Mouse (Mus musculus): Measurements from ENCODE around the gene Senp1.

Gene Senp1

DNA sequence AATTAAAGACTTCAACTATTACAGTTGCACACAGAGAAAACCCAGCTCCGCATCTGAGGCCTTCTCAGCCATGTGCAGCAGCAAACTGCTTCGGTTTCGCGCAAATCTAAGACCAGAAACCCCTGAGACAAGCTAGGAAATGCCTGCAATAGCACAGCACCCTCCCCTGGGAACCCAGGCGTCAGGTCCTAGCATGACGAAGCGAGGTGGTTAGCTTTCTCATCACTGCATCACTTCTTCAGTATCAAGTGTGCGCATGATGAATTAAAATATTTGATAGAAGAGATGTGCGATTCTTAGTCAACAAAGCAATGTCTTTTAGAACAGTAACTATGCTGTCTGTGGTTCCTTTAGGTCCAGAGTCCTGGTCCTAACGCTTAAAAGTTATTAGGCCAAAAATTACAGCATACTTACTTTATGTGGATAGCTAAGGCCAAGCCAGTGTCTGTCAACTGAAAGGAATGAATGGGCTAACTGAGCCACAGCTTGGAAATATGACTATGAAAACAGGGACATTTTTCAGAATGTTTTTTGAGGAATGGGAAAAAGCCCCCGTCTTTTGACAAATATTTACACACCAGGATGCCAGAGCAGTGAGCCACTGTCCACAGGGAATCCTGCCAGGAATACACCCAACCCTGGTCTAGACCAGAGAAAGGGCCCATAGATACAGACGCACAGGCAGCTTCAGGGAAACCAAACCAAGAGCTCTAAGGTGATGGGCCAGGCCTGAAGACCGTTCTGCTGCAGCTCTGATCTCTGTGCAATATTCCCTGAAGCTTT is 44.4 kb downstream of the Senp1 start:
- DNase-seq (ENCODE audit: low read depth, low spot score), result no peak

DNA sequence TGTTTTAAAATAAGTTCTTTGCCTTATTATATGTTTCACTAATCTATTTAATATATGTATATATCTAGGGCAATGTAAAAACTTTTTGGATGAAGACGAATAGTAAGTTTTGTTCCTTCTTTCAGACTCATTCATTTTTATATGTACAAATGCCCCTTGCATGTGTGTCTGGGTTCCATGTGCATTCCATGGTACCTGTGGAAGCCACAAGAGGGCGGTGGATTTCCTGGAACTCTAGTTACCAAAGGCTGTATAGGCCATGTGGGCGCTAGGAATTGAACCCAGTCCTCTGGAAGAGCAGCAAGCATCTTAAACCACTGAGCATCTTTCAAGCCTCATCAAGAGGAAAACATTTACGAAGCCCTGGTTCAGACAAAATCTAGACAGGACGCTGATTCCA is 49.2 kb downstream of the Senp1 start:
- DNase-seq (ENCODE audit: low read depth, low spot score), result no peak

DNA sequence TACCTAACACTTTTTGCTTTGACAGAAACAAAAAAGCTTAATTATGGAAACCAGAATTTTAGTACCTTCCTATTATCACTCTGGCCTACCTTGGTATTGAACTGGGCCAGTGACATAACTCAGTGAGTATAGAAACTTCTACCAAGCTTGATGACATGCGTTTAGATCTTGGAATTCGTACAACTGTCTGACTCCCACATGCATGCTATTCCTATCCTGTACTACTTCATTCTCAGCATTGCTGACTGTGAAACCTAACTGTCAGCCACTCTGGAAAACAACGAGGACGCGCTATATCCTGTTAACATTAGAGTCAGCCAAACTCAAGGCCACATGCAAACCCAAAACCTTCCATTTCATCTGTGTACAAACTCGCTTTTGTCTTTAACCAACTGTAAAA is 49.6 kb downstream of the Senp1 start:
- no peak for DNase-seq (ENCODE audit: low read depth, low spot score)

DNA sequence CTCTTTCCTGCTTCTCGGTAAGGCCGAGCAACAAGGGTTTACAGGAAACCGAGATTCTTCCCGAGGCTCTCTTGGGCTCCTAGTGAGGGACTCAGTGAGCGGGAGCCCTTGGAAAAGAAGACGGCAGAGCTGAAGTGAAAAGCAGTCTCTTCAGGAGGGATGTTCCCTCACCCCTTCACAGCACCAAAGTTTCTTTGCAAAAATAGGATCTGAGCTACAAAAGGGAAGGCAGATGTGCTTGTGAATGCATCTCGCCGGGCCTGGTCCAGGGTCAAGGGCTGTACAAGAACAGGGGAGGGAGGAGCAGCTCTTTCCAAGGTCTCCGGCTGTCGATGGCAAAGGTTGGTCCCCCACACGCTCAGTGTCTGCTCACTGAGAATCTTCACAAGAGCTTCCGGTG is 51.0 kb downstream of the Senp1 start:
- no peak for DNase-seq (ENCODE audit: low read depth, low spot score)

DNA sequence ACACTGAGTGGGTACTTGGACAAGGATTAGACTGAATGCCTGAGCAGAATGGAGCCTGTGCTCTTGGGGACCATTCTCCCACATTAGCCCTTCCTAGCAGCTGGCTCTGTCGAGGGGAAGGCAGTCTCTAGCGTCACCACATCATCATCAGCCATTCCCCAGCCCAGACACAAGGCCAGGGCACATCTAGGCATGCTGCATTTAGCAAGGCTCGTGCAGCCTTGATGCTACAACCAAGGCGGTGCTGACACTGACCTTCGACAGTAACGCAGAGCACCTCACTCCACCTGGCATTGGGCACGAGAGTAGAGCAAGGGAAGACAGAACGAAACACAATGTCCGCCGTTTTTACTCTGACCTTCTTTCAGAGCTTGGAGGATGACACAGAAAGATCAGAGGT is 53.9 kb downstream of the Senp1 start:
- DNase-seq (ENCODE audit: low read depth, low spot score), result no peak

DNA sequence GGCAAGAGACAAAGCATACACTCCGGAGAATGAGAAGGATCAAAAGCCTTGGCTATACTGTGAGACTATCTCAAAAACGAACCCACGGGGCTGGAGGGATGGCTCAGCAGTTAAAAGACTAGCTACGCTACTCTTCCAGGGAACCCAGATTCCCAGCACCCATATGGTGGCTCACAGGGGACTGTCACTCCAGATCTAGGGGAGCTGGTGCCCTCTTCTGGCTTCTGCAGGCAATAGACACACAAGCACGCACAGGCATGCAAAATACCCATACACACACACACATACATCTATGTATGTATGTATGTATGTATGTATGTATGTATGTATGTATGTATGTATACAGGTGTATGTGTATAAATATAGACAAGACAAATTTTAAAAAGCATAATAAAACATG is 57.0 kb downstream of the Senp1 start:
- no peak for DNase-seq (ENCODE audit: low read depth, low spot score)

DNA sequence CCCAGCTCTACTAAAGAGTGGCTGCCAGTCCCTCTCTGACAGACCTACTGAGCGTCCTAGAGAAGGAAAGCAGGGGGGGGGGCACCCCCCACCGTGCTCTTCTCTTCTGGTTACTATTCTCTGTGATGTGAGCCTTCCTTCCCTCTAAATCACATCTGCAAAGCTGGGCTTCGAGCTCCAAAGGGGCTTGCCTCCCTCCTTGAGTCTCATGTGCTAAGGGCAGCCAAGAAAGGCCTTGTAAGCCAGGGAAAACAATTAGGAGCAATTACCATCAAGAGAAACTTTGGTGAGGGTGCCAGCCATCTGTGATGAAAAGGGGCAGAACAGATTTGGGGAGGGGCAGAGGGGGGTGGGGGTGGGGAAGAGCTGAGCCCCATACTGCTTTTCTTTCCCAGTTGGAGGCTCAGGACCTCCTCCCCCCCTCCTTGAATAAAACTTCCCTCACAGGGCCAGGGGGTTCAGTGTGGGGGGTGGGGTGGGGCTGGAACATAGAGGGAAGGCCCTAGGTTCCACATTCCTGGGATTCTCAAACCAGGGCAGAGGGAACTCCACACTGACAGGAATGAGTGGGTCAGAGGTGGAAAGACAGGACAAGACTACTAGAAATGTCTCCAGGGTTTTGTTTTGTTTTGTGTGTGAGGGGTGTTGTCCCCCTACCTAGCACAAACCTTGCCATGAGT is 58.3 kb downstream of the Senp1 start:
- DNase-seq (ENCODE audit: low read depth, low spot score), result no peak

DNA sequence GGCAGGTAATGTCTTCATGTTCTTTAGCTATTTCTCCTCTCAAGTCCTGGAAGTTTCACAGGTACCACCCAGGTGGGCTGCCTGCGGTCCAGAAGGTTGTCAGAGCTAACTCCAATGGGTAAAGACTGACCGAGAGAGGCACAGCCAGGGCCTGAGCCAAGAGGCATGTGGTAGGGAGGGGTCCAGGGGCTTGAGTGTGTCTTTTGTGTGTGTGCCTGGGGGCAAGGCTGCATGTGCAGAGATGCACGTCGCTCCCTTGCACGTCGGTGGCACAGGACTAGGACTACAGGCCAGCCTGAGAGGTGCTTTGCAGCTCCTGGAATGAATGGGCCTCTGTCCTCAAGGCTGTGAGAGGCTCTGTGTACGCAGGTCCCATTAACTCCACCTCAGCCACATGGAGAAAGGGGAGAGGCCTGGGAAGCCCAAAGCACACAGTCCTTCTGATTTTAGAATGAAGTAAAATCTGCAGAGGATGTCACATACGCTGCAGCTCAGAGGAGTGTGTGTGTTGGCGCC is 60.3 kb downstream of the Senp1 start:
- no peak for DNase-seq (ENCODE audit: low read depth, low spot score)

DNA sequence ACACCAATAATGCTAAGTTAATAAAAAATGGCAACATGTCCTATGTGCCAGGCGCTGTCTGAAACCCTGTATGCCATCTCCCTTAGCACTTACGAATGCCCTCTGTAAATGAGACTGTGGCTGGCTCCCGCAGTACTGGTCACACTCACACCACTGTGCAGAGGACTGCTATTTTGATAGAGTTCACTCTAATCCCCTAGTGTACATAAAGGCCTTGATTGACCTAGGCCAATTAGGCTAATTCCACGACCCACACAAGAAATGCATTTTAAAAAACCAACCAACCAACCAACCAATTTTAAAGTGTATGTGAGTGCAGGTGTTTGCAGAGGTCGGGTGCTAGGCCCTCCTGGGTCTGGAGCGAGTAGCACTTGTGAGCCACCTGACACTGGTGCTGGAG is 63.7 kb downstream of the Senp1 start:
- DNase-seq (ENCODE audit: low read depth, low spot score), result no peak

DNA sequence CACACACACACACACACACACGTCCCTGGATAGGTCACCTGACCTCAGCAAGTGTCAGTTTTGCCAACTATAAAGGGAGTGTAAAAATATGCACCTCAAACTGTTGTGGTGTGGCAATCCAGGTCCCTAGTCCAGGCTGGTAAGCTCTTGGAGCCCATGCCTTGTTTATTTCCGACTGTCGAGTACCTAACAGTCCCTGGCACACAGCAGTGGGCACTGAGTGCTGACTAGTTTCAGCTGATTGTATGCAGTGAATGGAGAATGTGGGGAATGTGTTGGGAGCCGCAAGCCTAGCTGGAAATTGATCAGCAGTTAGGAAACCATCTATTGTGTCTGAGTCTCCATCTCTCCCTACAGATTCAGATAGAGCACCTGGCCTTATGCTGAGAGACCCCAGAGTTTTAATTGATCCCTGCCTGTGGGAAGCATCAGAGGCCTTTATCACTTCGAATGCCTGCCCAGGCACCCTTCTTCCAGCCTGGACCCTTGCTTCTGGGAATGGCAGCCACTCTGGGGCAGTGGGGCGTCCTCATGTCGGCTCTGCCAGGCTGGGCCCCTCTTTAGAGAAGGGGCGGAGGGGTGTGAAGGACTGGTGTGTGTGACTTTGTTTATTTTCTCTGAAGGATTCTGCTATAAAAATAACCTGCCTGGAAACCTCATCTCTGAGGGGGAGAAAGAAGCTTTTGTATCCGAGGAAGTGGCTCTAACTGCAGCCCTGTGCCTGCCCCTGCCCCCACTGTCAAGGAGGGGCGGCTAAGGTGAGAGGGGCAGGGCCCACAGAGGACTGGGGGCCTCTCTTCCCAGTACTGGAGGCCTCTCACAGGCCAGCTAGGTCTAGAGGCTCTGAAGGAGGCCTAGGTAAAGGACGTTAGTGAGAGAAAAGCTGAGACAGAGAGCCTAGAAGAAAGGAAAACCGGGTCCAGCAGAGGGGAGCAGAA is 66.3 kb downstream of the Senp1 start:
- no peak for DNase-seq (ENCODE audit: low read depth, low spot score)

DNA sequence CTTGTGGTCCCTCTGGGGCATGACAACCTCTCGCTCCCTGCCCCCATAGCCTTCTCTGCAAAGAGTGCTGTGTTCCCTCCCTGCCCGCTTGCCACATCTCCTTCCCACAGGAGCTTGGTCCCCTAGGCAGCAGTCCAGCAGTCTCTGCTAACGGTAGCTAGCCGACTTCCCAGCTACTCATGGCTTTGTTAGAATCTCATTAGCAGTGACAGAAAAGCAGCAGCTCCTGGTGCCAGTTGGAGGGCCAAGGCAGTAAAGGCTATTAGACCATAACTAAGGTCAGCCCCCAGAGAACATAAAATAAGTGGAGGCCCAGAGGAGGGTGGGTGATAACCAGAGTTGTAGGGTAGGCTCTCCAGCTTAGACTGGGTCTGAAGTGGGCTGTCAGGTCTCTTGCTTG is 67.9 kb downstream of the Senp1 start:
- no peak for DNase-seq (ENCODE audit: low read depth, low spot score)

DNA sequence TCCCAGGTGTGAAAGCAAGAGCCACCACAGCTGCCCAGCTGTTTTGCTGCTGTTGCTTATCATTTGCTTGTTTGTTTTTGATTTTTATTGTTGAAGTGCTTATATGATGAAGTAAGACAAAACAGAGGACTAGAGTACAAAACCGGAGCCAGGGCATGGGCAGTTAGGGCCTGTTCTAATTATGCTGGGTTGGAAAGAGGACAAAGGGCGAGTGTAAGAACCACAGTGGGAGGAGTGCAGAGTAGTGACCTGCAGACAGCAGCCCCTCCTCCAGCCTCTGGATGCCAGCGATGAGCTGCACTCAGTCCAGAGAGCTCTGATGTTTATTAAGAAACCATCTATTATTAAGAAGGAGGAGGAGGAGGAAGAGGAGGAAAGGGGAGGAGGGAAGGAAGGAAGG is 70.4 kb downstream of the Senp1 start:
- DNase-seq (ENCODE audit: low read depth, low spot score), result no peak

DNA sequence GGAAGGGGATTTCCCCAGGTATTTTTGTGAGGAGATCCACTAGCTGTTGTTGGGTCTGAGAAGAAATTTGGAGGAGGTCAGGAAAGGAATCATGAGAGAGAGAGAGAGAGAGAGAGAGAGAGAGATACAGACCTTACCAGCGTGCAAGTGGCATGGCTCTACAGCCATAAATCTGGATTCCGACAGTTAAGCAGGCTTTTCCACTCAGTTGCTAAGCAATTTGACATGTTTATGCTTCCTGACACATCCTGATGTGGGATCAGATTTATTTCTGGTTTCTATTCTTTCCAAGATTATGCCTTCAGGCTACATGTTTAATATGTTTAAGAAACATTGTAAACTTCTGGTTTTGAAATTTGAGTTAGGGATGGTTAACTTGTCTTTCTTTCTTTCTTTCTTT is 71.7 kb downstream of the Senp1 start:
- DNase-seq (ENCODE audit: low read depth, low spot score), result peak; percentile 46

DNA sequence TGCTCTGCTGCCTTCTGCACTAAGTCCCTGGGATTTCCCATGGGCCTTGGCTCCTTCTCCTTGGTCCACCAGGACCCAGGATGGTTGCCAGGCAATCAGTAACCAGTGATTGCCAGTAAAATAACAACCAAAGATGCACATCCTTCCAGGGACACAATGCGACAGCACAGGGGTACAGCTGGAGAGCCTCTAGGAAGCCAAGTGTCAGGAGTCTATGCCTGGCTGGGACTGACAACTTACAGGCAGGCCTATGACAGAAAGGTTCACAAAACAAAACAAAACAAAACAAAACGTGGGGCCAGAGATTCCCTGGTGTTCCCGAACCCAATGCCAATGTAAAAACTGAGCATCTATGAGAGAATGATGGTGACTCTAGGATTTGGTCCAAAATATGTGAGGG is 74.5 kb downstream of the Senp1 start:
- no peak for DNase-seq (ENCODE audit: low read depth, low spot score)

DNA sequence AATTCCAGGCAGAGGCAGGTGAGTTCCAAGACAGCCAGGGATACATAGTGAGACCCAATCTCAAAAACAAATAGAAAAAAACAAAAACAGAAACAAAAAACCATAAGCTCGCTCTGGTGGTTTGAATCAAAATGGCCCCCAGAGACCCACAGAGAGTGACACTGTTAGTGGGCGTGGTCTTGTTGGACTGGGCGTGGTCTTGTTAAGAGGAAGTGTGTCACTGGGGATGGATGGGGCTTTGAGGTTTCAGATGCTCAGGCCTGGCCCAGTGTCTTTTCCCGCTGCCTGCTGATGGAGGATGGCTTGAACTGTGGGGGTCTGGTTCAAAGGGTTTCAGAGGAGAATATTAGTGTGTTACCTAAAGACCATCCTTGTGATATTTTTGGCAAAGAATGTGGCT is 75.6 kb downstream of the Senp1 start:
- no peak for DNase-seq (ENCODE audit: low read depth, low spot score)

DNA sequence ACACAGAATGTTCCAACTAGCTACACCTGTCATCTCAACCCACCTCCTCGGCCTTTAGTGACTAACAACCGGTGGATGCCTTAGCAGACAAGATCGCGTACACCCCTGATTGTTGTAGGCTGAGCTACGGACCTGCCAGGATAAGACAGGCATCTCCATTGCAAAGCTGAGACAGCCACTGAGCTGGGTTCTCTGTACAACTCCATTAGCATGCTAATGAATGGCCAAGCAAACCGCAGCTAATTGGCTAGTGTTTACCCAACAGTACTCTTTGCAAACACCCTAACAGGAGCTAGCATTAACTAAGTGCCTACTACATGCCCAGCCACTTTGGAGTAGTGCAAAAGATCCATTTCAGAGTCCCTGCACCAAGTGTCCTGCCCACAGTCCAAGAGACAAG is 80.7 kb downstream of the Senp1 start:
- DNase-seq (ENCODE audit: low read depth, low spot score), result no peak

DNA sequence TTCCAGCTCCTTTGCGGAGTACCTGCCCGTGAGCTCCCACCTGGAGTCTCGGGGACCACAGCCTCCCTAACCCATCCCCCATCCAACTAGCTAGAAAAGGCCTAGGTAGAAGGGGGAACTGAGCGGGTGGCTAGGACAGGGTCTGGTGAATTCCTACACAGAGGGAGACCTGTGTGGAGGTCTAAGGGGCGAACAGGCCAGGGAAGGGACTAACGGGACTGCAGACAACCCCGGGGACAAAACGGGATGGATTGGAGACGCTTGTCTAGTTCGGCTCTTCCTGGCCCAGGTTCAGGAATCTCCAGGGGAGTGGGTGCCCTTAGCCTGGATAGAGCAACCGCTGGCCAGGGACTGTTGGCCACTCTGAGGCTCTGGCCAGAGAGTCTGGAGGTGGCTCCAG is 88.4 kb downstream of the Senp1 start:
- DNase-seq (ENCODE audit: low read depth, low spot score), result no peak

DNA sequence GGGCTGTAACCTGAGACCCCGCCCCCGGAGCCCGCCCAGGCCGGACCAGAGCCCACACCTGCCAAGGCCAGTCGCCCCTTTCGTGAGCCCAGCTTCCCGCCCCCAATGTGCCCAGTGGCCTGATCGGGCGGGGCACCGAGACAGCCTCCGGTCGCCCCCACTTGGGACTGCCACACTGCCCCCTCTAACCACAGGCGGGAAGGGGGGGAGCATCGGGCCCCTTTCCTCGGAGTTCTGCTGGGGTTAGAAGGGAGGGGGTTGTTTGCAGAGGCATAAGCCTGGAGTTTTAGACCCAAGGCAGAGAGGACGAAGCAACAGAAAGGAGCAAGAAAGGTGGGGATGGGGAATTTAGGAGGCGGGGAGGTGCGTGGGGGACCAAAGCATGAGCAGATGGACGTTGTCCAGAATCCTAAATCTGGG is 88.8 kb downstream of the Senp1 start:
- no peak for DNase-seq (ENCODE audit: low read depth, low spot score)

DNA sequence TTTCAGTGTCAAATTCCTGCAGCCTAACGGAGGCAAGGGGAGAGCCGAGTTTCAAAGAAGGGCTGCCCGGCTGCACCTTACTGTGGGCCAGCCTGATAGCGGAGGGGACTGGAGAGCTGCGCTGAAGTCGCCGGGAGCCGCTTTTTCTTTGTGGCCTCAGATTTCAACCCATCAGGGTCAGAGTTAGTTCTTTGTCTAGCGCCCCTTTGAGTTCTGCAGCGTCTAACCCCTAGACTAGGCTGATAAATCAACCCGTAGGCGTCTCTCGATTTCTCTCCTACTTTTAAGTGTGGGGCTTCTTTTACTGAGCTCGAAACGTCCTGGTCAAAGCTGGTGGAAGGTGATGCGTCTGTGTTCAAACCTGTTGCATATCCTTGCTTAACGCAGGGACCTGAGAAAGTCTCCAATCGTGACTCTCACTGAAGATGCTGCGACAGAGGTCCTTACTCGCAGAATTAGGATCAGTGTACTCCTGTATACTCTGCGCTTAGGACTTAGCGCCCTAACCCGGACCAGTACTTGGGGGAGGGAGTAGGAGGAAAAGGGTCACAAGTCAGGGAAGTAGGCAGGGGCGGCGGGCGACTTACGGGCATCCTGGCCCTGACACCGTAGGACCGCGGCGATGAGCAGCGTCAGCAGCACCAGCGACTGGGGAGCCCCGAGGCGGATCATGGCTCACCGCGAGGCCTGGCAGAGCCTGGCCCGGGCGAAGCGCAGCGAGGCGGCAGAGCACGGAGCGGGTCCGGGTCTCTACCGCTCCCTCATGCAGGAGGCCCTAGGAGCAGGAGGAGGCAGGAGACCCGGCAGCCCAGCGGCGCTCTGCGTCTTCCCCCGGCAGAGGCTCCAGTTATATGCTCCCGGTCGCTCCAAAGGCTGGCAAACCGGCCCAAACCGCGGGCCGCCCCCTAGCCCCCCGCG is 89.5 kb downstream of the Senp1 start, which contains the start of gene Col2a1:
TSS of gene Col2a1 (minus strand) at position 874 of the 918 bp plus-strand sequence.
- peak; percentile 69 for DNase-seq (ENCODE audit: low read depth, low spot score)

DNA sequence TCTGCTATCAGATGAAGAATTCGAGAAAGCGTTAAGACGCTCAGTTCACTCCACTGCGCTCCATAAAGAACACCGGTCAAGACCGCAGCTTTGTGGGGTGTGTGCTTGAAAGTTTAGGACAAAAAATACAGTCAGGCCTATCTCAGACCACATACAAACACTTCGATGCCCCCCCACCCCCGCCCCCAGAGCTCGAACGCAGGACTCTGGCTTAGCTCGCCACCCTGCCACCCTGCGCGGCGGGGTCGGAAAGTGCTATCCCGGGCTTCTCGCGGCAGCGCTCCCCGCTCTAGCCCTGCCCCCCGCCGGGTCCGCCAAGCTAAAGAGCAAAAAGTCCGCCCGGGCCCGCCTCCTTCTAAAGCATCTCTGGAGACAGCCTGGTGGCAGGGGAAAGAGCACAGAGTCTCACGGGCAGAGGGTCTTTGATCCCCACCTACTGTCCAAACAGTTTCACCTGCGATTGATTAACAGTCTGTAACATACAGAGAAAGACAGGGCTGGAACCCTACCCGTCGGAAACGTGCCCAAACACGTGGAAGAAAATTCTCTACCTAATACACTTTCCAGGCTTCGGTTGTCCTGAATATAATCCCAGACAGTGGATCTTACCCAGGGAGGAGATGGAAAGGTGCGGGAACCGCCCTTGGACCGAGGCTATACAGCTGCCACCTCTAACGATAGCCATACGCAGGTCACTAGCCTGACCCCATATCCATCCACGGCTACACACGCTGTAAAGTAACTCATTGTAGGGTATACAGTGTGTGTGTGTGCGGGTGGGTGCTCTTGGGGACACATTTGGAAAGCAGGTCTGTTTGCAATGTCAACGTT is 90.3 kb downstream of the Senp1 start:
- DNase-seq (ENCODE audit: low read depth, low spot score), result peak; percentile 48

Data from embryo, embryonic 11.5 days (tissue).